Mouse (Mus musculus): Measurements from ENCODE around the gene Ccdc88c.

Ccdc88c gene

DNA sequence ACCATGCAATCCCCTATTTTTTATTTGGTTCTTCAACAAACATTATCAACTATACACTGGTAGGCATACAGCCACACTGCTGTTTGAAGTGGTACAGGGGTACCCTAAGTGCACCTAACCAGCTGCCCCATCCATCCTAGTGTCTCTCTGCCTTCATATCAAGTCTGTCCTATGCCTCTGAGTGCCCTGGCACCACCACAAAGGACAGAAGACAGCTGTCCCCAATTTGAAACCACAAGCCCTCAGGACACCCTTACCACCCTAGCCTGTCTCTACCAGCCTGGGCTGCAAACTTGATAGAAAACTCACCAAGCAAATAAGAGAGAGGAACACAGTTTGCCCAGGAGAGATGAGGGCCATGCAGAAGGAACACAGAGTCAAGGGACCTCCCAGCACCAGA lies 51.3 kb downstream of the Ccdc88c start:
- no peak for TF ChIP-seq GATA4 (IDR thresholded peaks at IDR 0.05; ENCODE audit: insufficient replicate concordance, low read length)

DNA sequence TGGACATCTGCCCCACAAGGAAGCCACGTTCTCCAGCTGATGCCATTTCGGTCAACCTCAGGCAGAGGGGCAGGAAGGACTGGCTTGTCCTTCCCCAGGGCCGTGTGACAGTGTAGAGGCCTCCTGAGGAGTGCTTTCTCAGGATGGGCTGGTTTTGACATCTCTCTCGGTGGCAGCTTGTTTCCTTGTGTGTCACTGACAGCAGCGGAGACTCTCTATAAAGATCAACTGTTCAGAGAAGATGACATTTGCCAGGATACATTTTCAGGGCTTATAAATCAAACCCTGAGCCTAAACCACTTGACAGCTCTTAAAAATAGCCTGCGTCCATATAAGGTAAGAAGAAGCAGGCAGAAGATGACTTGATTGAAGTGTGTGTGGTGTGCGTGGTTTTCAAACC lies 59.0 kb downstream of the Ccdc88c start:
- TF ChIP-seq GATA4 (IDR thresholded peaks at IDR 0.05; ENCODE audit: insufficient replicate concordance, low read length) = no peak

DNA sequence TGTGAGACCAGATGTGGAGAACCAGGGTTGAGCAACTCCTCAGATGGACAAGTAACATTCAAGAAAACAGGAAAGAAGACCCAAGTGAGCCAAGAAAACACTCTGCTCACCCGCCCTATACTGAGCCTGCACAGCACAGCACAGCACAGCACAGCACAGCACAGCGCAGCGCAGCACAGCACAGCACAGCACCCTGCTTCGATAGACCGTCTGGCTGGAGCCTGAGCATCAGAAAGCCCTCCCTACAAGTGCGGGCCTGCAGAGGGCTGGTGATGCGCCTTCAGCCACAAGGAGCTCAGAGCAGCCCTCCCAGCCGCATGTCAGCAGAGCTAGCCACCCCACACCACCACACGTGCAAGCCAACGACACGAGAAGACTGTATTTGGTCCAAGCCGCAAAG lies 61.5 kb downstream of the Ccdc88c start:
- TF ChIP-seq GATA4 (IDR thresholded peaks at IDR 0.05; ENCODE audit: insufficient replicate concordance, low read length) = no peak

DNA sequence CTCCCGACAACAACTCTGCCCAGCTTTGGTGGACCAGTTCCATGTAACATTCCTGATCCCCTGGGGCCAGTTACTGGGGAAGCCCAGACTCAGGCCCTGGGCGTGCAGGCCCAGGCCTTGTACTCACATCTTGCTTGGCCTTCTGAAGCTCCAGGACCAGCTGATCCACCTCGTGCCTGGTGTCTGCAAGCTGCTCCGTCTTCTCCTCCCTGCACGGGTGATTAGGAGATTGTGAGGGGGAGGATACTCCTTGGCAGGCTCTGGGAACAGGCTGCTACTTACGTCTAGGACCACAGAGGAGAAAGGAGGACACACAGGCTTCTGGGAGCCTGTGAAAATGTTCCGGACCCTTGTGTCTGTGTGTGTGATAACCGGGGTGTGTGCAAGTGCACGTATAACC lies 62.6 kb downstream of the Ccdc88c start:
- TF ChIP-seq GATA4 (IDR thresholded peaks at IDR 0.05; ENCODE audit: insufficient replicate concordance, low read length) = no peak

DNA sequence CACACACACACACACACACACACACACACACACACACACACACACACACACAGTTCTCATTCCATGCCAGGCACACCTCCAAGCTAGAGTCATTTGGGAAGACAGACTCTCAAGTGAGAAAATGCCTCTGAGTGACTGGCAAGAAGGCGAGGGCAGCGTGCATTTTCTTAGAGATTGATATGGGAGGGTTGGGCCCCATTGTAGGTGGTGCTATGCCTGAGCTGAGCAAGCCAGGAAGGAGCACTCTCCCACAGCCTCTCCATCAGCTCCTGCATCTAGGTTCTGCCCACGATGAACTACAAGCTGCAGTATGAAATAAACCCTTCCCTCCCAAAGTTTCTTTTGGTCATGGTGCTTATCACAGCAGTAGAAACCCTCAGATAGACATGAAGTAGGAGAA lies 63.6 kb downstream of the Ccdc88c start:
- no peak for TF ChIP-seq GATA4 (IDR thresholded peaks at IDR 0.05; ENCODE audit: insufficient replicate concordance, low read length)

DNA sequence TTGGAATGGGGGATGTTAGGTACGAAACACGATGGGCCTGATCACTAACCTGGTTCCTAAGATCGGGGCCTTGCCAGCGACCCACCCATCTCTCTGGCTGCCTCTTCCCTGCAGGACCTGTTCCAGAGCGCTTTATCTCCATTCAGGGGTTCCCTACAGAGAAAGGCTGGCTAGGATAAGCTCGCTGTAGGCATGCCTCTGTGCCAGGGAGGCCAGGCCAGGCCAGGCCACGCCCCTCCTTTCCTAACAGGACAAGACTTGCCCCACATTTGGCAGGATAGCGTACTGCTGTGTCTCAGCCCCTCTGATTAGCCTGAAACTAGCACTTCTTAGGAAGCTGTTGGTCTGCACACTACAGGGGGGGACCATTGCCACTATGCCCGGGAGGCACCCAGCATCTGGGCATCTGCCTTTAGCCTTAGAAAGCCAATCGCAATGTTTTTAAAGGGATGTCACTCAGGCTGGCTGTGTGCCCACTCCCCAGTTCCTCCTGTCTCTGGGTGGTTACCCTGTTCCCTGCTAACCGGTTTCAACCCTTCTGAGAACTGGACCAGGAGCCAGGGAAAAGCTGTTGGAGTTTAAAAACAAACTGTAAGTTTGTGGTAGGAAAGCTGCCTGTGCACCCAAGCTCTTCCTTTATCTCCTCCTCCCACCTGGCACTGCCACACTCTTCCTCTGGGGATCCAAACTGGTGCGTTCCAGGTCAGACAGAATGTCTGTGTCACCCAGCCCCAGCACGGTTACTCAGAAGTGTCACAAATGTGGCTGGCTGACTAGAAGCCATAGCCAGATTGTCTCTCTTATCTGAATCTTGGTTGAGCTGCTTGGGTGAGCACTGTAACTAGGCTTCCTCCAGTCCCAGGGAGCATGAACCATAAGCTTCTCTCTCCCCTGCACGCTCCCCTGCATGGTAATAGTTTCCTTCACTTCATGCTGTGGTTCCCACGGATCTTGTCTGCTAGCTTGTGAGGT lies 69.9 kb downstream of the Ccdc88c start:
- no peak for TF ChIP-seq GATA4 (IDR thresholded peaks at IDR 0.05; ENCODE audit: insufficient replicate concordance, low read length)

DNA sequence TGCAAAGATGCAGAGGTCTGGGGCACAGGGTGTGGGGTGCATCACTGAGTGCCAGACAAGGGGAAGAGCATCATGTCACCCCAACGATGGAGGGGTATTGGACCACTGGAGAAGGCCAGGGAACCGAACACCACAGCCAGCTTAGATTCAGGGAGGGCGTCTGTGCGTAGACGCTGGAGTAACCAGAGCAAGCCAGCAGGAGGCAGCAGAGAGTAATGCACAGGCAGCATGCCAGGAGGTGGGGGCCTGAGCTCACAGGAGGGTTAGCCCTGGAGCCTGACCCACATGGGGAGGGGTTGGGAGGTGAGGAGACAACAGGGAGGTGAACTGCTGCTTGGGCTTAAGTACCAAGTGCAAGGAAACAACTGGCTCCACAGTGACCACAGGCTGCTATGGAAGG lies 70.8 kb downstream of the Ccdc88c start:
- no peak for TF ChIP-seq GATA4 (IDR thresholded peaks at IDR 0.05; ENCODE audit: insufficient replicate concordance, low read length)

DNA sequence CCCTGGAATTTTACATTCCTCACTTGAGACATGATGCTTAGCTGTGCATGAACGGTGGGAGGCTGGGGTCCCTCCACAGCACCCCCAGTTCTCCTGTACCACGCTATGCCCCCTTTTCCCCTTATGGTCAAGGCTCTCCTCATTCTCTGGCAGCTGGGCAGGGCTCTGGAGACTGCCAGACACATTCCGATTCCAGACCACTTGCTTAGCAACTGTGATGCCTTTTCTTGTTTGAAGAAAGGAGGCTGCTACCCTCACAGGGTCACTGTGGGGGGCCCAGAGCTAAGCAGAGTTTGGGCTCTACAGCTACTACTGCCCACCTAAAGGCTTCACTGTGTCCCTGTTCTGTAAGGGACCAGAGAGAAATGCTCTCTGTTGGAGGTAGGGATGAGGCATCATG lies 71.6 kb downstream of the Ccdc88c start:
- TF ChIP-seq GATA4 (IDR thresholded peaks at IDR 0.05; ENCODE audit: insufficient replicate concordance, low read length) = no peak

DNA sequence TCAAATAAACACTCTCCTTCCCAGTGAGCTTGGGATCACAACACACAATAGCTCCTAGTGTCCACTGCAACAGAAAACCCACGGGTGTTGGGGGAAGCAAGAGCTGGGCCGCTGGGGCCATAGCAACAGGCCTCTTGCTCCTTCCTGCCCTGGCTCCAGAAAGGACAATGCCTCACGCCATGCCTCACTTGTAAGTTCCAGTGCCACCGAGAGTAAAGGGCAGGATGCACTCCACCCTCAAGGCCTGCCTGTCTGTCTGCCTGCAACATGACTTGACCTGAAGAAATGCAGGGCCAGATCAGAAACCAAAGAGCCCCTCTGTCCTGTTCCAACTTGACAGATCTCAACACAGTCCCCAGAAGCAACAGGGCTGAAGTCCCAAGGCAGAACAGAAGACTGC lies 72.0 kb downstream of the Ccdc88c start:
- no peak for TF ChIP-seq GATA4 (IDR thresholded peaks at IDR 0.05; ENCODE audit: insufficient replicate concordance, low read length)

DNA sequence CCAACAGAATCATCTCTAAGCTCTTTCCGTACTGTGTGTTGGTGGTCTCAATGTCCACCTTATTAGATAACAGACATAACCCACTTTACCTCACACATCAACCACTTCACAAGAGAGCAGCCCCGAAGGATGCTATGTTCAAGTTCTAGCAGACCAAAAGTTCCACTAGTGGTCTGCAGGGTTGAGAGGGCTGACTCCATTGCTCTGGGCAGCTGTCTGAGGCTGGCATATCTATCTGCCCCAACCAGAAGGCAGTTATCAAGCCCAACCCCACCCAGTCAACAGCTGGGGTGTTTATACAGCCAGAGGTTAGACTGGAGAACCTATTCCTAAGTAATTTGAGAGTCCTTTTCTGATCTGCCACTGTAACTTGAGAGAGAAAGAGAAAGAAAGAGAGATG lies 72.8 kb downstream of the Ccdc88c start:
- no peak for TF ChIP-seq GATA4 (IDR thresholded peaks at IDR 0.05; ENCODE audit: insufficient replicate concordance, low read length)

DNA sequence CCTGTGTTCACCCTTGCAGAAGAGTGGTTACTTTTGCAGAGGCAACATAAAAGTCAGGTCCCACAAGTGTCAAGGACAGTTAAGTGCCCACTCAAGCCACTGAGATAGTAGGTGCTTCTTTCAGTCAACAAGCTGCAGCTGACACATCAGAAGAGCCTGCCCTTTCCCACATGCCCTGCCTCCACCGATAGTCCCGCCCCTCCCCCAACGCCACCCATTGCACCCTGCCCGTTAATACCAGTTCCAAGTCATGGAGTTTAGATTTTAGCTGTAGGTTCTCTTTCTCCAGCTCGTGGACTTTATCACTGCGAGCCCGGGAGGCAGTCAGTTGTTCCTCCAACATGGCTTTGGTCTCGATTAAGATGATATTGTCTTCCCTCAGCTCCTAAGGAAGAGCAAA lies 74.9 kb downstream of the Ccdc88c start:
- no peak for TF ChIP-seq GATA4 (IDR thresholded peaks at IDR 0.05; ENCODE audit: insufficient replicate concordance, low read length)

DNA sequence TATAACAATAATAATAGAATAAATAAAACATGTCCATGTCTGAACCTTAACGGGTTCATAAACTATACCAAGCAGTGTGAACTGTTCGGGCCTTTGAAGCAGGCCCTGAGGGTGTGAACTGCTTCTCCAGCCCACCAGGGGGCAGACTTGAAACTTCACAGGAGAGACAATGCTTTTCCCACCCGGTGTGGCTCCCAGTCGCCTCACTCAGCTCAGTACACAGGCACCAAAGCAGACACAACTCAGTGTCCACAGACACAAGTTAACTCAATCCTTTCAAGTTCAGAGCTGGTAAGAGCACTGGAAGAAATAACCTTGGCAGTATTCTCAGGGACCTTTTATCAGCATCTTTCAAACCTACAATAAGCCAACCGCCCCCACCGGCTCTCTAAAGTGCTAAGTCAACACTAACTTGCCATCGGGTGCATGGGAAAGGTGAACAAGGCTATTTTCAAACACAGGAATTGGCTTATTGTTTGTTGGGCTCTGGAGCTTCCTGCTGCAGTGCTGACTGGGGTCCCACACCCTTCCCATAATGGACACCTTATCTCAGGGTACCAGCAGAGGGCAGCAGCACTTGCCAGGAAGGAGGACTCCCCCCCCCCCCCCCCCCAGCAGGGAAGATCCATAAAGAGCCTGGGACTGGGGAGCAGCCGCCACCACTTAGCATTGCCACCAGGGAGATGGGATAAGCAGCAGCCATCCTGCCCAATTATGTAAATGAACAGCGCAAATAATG lies 76.5 kb downstream of the Ccdc88c start:
- TF ChIP-seq GATA4 (IDR thresholded peaks at IDR 0.05; ENCODE audit: insufficient replicate concordance, low read length) = peak; percentile 64; the same call in 1 of the 2 replicates

DNA sequence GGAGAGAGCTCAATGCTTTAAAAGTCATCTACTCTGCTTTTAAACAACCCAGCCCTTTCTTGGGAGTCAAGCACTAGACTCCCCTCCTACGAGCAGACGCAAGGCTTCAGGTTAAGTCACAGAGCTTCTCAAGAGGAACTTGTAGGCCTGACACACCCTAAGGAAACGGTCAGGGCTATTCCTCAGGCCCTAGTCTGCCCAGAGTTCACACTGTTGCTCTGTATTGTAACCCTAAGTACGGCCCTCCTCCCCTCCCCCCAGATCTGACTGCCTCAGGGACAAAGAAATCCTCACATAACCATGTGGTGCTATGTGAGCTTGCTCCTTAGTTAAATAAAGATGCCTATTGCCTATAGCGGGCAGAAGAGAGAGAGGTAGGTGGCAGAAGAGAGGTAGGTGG lies 79.7 kb downstream of the Ccdc88c start:
- TF ChIP-seq GATA4 (IDR thresholded peaks at IDR 0.05; ENCODE audit: insufficient replicate concordance, low read length) = no peak

DNA sequence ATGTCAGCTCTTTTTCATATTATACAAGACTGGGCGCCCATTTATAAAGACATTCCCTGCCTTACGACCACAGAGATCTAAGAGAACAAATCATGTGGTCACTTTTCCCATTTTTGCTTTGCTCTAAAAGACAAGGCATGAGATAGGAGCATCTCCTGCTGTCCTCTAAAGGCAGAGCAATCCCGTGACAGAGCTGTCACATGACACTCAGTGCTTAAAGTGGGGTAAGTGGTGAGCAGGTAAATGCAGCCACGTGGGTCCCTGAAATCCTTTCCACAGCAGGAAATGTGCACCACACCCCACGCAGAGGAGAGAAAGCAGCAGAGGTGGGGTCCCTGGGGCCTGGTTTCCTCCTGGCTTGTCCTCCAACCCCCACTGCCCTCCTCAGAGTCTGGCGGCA lies 80.8 kb downstream of the Ccdc88c start:
- TF ChIP-seq GATA4 (IDR thresholded peaks at IDR 0.05; ENCODE audit: insufficient replicate concordance, low read length) = no peak

DNA sequence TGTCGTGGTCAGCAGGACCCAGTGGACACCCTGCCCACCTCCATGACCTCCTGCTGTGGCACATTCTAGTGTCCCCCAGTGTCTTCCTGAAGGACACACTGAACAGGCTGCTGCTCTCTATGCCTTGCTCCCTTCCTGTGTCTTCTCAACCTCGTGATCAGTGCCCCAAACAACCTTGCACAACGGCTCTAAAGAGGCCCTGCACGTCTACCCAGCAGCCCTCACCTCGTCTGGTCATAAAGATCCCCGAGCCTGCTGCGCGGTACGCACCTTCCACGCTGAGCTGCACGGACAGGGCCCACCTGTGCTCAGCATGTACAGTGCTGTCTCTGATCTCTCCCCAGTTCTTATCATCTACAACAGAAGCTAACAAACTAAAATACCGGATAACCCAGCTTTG lies 82.9 kb downstream of the Ccdc88c start:
- no peak for TF ChIP-seq GATA4 (IDR thresholded peaks at IDR 0.05; ENCODE audit: insufficient replicate concordance, low read length)

DNA sequence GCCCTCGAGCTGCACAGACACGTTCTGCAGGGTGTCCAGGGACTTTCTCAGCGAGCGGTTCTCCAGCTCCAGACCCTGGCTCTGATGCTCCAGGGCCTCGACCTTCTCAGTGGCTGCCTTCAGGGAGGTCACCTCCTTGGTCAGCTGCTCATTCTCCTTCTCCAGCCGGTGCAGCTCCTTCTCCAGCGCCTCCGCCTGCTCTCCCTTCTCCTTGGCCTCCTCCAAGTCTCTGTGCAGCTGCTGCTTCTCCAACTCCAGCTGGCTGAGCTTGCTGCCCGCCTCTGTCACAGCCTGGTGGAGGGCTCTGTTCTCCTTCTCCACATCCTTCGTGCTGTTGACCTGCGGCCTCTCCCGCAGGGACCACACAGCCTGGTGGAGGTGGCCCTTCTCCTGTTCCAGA lies 83.4 kb downstream of the Ccdc88c start:
- no peak for TF ChIP-seq GATA4 (IDR thresholded peaks at IDR 0.05; ENCODE audit: insufficient replicate concordance, low read length)

Data from liver, adult (tissue).